Mouse (Mus musculus): Measurements from ENCODE around the gene Olfr918.

Olfr918 gene

GRCm38 (mm10) chr9:38674501-38674900, at the start of gene Olfr918:
Olfr918 (minus strand) TSS chr9:38674601.
- no peak for DNase-seq

GRCm38 (mm10) chr9:38724044-38724443, 49.6 kb upstream of the Olfr918 start:
- DNase-seq, result no peak

- DNase-seq, result peak; percentile 33
Observed at GRCm38 (mm10) chr9:38718927-38719441, 44.6 kb upstream of the Olfr918 start.

GRCm38 (mm10) chr9:38718102-38718501, 43.7 kb upstream of the Olfr918 start, which contains the start of gene Vwa5a:
Vwa5a (plus strand) TSS chr9:38718268.
- peak; percentile 33 for DNase-seq

GRCm38 (mm10) chr9:38672887-38673286, 1.5 kb downstream of the Olfr918 start:
- no peak for DNase-seq

- no peak for DNase-seq
Observed at GRCm38 (mm10) chr9:38665742-38666141, 8.7 kb downstream of the Olfr918 start, which contains the start of gene Olfr917. Olfr917 (minus strand) TSS chr9:38665842.

GRCm38 (mm10) chr9:38659775-38660174, 14.6 kb downstream of the Olfr918 start, which contains the start of gene Olfr916:
Olfr916 (minus strand) TSS chr9:38659875.
- DNase-seq, result no peak

- DNase-seq, result no peak
Observed at GRCm38 (mm10) chr9:38632406-38632805, 42.0 kb downstream of the Olfr918 start.

Measured in kidney, postnatal 10 days (tissue).